Mouse (Mus musculus): ENCODE measurements around the gene Havcr2. TPM values are rescaled to one million over a fixed set of nuclear protein-coding genes. Genes with fewer than 3 reads are reported as not detected.
"Not testable (repeated sequence)": the region's sequence is repeated elsewhere in the genome, so short reads cannot be mapped to it uniquely, and the experiment has no call there.

Gene Havcr2
- total and polyA plus RNA-seq, 3 experiments = 1.3 to 2.1 TPM; not detected in 1

GRCm38 (mm10) chr11:46421086-46421888, 33.4 kb upstream of the Havcr2 start:
- Histone ChIP-seq H3K4me1 (ENCODE audit: control insufficient read depth in 1 of 2, insufficient read depth in 2 of 2, low read length in 2 of 2) (no peaks in the 10 kb centered on the region), H3K27ac (ENCODE audit: control insufficient read depth, low read depth, low read length) (no peak overlapping the region), H3K79me2 (ENCODE audit: control insufficient read depth, insufficient read depth, low read length, poor library complexity) (no peaks in the 10 kb centered on the region), H3K4me3 (ENCODE audit: control insufficient read depth in 1 of 2, insufficient read depth in 1 of 2, low read depth in 2 of 2, low read length in 2 of 2) (no peak overlapping the region), H3K9me3 (replicated peaks; ENCODE audit: insufficient read depth, low read length) (no peaks in the 10 kb centered on the region), H3K36me3 (ENCODE audit: control insufficient read depth in 1 of 2, insufficient read depth in 2 of 2, low read length in 2 of 2) (no peaks in the 10 kb centered on the region), H3K9ac (ENCODE audit: control insufficient read depth, low read depth, low read length, poor library complexity, severe bottlenecking) (no peak overlapping the region), H3K27me3 (ENCODE audit: control insufficient read depth in 1 of 2, insufficient read depth in 2 of 2, low read length in 2 of 2) (peaks cover 3 to 4% of the 10 kb centered on the region in 2 experiments; a peak in 3 of 4 replicates)
- no peak for DNase-seq (ENCODE audit: low read depth, low spot score)
- TF ChIP-seq BHLHE40 (IDR thresholded peaks at IDR 0.05; ENCODE audit: borderline replicate concordance, low read depth, low read length) = no peak
- no peak for TF ChIP-seq MAX (IDR thresholded peaks at IDR 0.05; ENCODE audit: low read length)
- no peak for TF ChIP-seq CHD1 (IDR thresholded peaks at IDR 0.05; ENCODE audit: low read depth, low read length)
- TF ChIP-seq GATA1 (IDR thresholded peaks at IDR 0.05; ENCODE audit: low read depth, low read length) = no peak
- TF ChIP-seq POLR2AphosphoS5 (IDR thresholded peaks at IDR 0.05; ENCODE audit: borderline replicate concordance, low read depth, low read length) = no peak
- no peak for TF ChIP-seq MXI1 (IDR thresholded peaks at IDR 0.05; ENCODE audit: low read depth, low read length)
- TF ChIP-seq NELFE (IDR thresholded peaks at IDR 0.05; ENCODE audit: low read depth, low read length) = no peak
- no peak for TF ChIP-seq EP300 (IDR thresholded peaks at IDR 0.05; ENCODE audit: low read depth in 1 of 2, low read length in 2 of 2)
- no peak for TF ChIP-seq POLR2A (IDR thresholded peaks at IDR 0.05; ENCODE audit: control insufficient read depth in 1 of 2, insufficient read depth in 1 of 2, low read depth in 1 of 2, low read length in 2 of 2, poor library complexity in 1 of 2)
- TF ChIP-seq TCF12 (IDR thresholded peaks at IDR 0.05; ENCODE audit: low read depth, low read length) = no peak
- TF ChIP-seq RCOR1 (IDR thresholded peaks at IDR 0.05; ENCODE audit: low read depth, low read length) = no peak
- TF ChIP-seq SIN3A (IDR thresholded peaks at IDR 0.05; ENCODE audit: low read length) = no peak
- no peak for TF ChIP-seq JUND (IDR thresholded peaks at IDR 0.05; ENCODE audit: low read depth, low read length)
- no peak for TF ChIP-seq ELF1 (IDR thresholded peaks at IDR 0.05; ENCODE audit: low read depth, low read length)

- not testable (repeated sequence) for H3K36me3 ChIP-seq (ENCODE audit: control insufficient read depth in 1 of 2, insufficient read depth in 2 of 2, low read length in 2 of 2); H3K27ac ChIP-seq (ENCODE audit: control insufficient read depth, low read depth, low read length); H3K4me3 ChIP-seq (ENCODE audit: control insufficient read depth in 1 of 2, insufficient read depth in 1 of 2, low read depth in 2 of 2, low read length in 2 of 2); H3K9ac ChIP-seq (ENCODE audit: control insufficient read depth, low read depth, low read length, poor library complexity, severe bottlenecking); H3K79me2 ChIP-seq (ENCODE audit: control insufficient read depth, insufficient read depth, low read length, poor library complexity); H3K9me3 ChIP-seq (replicated peaks; ENCODE audit: insufficient read depth, low read length); H3K27me3 ChIP-seq (ENCODE audit: control insufficient read depth in 1 of 2, insufficient read depth in 2 of 2, low read length in 2 of 2); DNase-seq (ENCODE audit: low read depth, low spot score); H3K4me1 ChIP-seq (ENCODE audit: control insufficient read depth in 1 of 2, insufficient read depth in 2 of 2, low read length in 2 of 2)
Observed at GRCm38 (mm10) chr11:46428131-46428530, 26.6 kb upstream of the Havcr2 start.

GRCm38 (mm10) chr11:46430123-46430522, 24.6 kb upstream of the Havcr2 start:
- Histone ChIP-seq H3K79me2 (ENCODE audit: control insufficient read depth, insufficient read depth, low read length, poor library complexity) (no peaks in the 10 kb centered on the region), H3K27me3 (ENCODE audit: control insufficient read depth in 1 of 2, insufficient read depth in 2 of 2, low read length in 2 of 2) (no peaks in the 10 kb centered on the region), H3K9me3 (replicated peaks; ENCODE audit: insufficient read depth, low read length) (no peaks in the 10 kb centered on the region), H3K4me3 (ENCODE audit: control insufficient read depth in 1 of 2, insufficient read depth in 1 of 2, low read depth in 2 of 2, low read length in 2 of 2) (no peak overlapping the region), H3K27ac (ENCODE audit: control insufficient read depth, low read depth, low read length) (no peak overlapping the region), H3K4me1 (ENCODE audit: control insufficient read depth in 1 of 2, insufficient read depth in 2 of 2, low read length in 2 of 2) (peaks cover under 1 to 2% of the 10 kb centered on the region in 2 experiments; a peak in 2 of 4 replicates), H3K9ac (ENCODE audit: control insufficient read depth, low read depth, low read length, poor library complexity, severe bottlenecking) (no peak overlapping the region), H3K36me3 (ENCODE audit: control insufficient read depth in 1 of 2, insufficient read depth in 2 of 2, low read length in 2 of 2) (peaks cover 0 to 7% of the 10 kb centered on the region in 2 experiments; a peak in 2 of 4 replicates)
- peak; percentile 34 for DNase-seq (ENCODE audit: low read depth, low spot score)
- TF ChIP-seq MXI1 (IDR thresholded peaks at IDR 0.05; ENCODE audit: low read depth, low read length) (no peak), MEF2A (IDR thresholded peaks at IDR 0.05; ENCODE audit: extremely low read depth, insufficient replicate concordance, low read depth, low read length, poor library complexity, severe bottlenecking) (no peak), CHD1 (IDR thresholded peaks at IDR 0.05; ENCODE audit: low read depth, low read length) (no peak), RCOR1 (IDR thresholded peaks at IDR 0.05; ENCODE audit: low read depth, low read length) (no peak), GATA1 (IDR thresholded peaks at IDR 0.05; ENCODE audit: low read depth, low read length) (no peak), CTCF (IDR thresholded peaks at IDR 0.05 in 2 of 3, conservative IDR thresholded peaks at IDR 0.05 in 1 of 3; ENCODE audit: control insufficient read depth in 1 of 3, insufficient read depth in 1 of 3, low read depth in 2 of 3, low read length in 3 of 3, poor library complexity in 1 of 3, severe bottlenecking in 1 of 3) (peak in 1 of 3 experiments; percentile 26; a peak in 1 of 6 replicates), KAT2A (conservative IDR thresholded peaks at IDR 0.05; ENCODE audit: low read depth, low read length) (no peak), MAX (IDR thresholded peaks at IDR 0.05; ENCODE audit: low read length) (no peak), BHLHE40 (IDR thresholded peaks at IDR 0.05; ENCODE audit: borderline replicate concordance, low read depth, low read length) (no peak), ZMIZ1 (IDR thresholded peaks at IDR 0.05; ENCODE audit: low read depth, low read length) (no peak), ZNF384 (IDR thresholded peaks at IDR 0.05; ENCODE audit: low read depth, low read length) (peak; percentile 75), TCF12 (IDR thresholded peaks at IDR 0.05; ENCODE audit: low read depth, low read length) (no peak), CHD2 (IDR thresholded peaks at IDR 0.05; ENCODE audit: low read length) (no peak), RAD21 (IDR thresholded peaks at IDR 0.05; ENCODE audit: low read depth, low read length) (no peak; the same call in 1 of the 2 replicates), SIN3A (IDR thresholded peaks at IDR 0.05; ENCODE audit: low read length) (no peak)
